Mouse (Mus musculus) embryo, embryonic 10.5 days (tissue): ENCODE data around the gene Ap5b1.

ENCODE experiments used
- DNase-seq: peaks from one replicate; pipeline ENCODE4 v3.0.0-alpha.2; 2015; ENCODE audit warnings: low spot score

The Ap5b1 gene

GRCm38 (mm10) chr19:5567180-5567533, 668 bp upstream of the Ap5b1 start:
- DNase-seq: no peak

- DNase-seq: peak; percentile 96
These were observed 780 bp downstream of the Ap5b1 start for GRCm38 (mm10) chr19:5568470-5569140.

GRCm38 (mm10) chr19:5569521-5569920, 1.7 kb downstream of the Ap5b1 start:
- DNase-seq: no peak

- DNase-seq: no peak
These were observed 2.8 kb downstream of the Ap5b1 start for GRCm38 (mm10) chr19:5570353-5571246.

- no peak for DNase-seq
These were observed 4.0 kb downstream of the Ap5b1 start for GRCm38 (mm10) chr19:5571831-5572230.

GRCm38 (mm10) chr19:5572331-5573125, 4.7 kb downstream of the Ap5b1 start:
- DNase-seq: no peak

- DNase-seq: no peak
These were observed 7.5 kb downstream of the Ap5b1 start for GRCm38 (mm10) chr19:5575336-5575735.

- no peak for DNase-seq
These were observed 12.1 kb downstream of the Ap5b1 start for GRCm38 (mm10) chr19:5579971-5580370.

- no peak for DNase-seq
These were observed 13.0 kb downstream of the Ap5b1 start for GRCm38 (mm10) chr19:5580776-5581175.

- DNase-seq: no peak
These were observed 14.2 kb downstream of the Ap5b1 start for GRCm38 (mm10) chr19:5581995-5582394.

- no peak for DNase-seq
These were observed 21.3 kb downstream of the Ap5b1 start for GRCm38 (mm10) chr19:5589159-5589558.

GRCm38 (mm10) chr19:5591888-5592287, 24.1 kb downstream of the Ap5b1 start:
- DNase-seq: no peak

GRCm38 (mm10) chr19:5599224-5599623, 31.4 kb downstream of the Ap5b1 start:
- no peak for DNase-seq

- peak; percentile 91 for DNase-seq
These were observed 34.1 kb downstream of the Ap5b1 start, which contains the start of gene Rnaseh2c for GRCm38 (mm10) chr19:5601752-5602541. Rnaseh2c (plus strand) TSS chr19:5601873.

- no peak for DNase-seq
These were observed 35.8 kb downstream of the Ap5b1 start for GRCm38 (mm10) chr19:5603664-5604063.

- no peak for DNase-seq
These were observed 37.3 kb downstream of the Ap5b1 start for GRCm38 (mm10) chr19:5605126-5605525.

- no peak for DNase-seq
These were observed 38.4 kb downstream of the Ap5b1 start for GRCm38 (mm10) chr19:5606196-5606595.

GRCm38 (mm10) chr19:5607705-5608410, 40.0 kb downstream of the Ap5b1 start:
- DNase-seq: no peak

GRCm38 (mm10) chr19:5608707-5609106, 40.9 kb downstream of the Ap5b1 start:
- DNase-seq: no peak

GRCm38 (mm10) chr19:5609171-5609546, 41.3 kb downstream of the Ap5b1 start:
- DNase-seq: no peak
